Mouse (Mus musculus): Measurements from ENCODE around the gene Zmiz1. TPM values are rescaled to one million over a fixed set of nuclear protein-coding genes. Genes with fewer than 3 reads are reported as not detected.

Gene Zmiz1
- polyA plus RNA-seq, 1 experiment, result 22.5 TPM

DNA sequence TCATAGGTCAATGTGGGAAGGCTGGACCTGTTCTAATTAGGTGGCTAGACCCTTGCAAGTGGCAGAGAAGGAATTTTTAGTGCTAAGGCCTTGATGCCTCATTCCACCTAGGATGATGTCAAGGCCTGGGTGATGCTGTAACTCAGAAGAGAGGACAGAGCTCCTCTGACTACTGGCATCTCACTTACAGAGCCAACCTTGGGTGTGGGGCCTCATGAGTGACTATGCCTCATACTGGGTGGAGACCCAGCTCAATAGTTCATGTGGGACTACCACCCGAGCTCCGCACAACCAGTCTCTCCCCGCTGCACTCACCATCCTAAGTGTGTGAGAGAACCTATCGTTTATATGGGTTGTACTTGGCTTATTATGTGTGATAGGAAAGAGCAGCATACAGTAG lies 84.9 kb downstream of the Zmiz1 start:
- no peak for TF ChIP-seq CTCF (IDR thresholded peaks at IDR 0.05; ENCODE audit: low read depth, low read length)
- no peak for TF ChIP-seq EP300 (IDR thresholded peaks at IDR 0.05; ENCODE audit: insufficient read depth, low read depth, low read length)
- no peak for TF ChIP-seq POLR2A (IDR thresholded peaks at IDR 0.05; ENCODE audit: insufficient read depth, low read length)
- Histone ChIP-seq H3K4me3 (ENCODE audit: low read depth, low read length) (no peak overlapping the region), H3K9ac (ENCODE audit: low read depth, poor library complexity, severe bottlenecking) (no peak overlapping the region), H3K4me1 (ENCODE audit: control insufficient read depth, insufficient read depth, low read length) (no peaks in the 10 kb centered on the region), H3K36me3 (ENCODE audit: control insufficient read depth, insufficient read depth, low read length, poor library complexity, severe bottlenecking) (no peaks in the 10 kb centered on the region), H3K27ac (ENCODE audit: insufficient read depth, low read length) (no peak overlapping the region), H3K27me3 (ENCODE audit: control insufficient read depth, insufficient read depth, low read length, poor library complexity, severe bottlenecking) (no peaks in the 10 kb centered on the region), H3K9me3 (replicated peaks; ENCODE audit: control insufficient read depth, insufficient read depth, low read length, poor library complexity, severe bottlenecking) (no peaks in the 10 kb centered on the region)

DNA sequence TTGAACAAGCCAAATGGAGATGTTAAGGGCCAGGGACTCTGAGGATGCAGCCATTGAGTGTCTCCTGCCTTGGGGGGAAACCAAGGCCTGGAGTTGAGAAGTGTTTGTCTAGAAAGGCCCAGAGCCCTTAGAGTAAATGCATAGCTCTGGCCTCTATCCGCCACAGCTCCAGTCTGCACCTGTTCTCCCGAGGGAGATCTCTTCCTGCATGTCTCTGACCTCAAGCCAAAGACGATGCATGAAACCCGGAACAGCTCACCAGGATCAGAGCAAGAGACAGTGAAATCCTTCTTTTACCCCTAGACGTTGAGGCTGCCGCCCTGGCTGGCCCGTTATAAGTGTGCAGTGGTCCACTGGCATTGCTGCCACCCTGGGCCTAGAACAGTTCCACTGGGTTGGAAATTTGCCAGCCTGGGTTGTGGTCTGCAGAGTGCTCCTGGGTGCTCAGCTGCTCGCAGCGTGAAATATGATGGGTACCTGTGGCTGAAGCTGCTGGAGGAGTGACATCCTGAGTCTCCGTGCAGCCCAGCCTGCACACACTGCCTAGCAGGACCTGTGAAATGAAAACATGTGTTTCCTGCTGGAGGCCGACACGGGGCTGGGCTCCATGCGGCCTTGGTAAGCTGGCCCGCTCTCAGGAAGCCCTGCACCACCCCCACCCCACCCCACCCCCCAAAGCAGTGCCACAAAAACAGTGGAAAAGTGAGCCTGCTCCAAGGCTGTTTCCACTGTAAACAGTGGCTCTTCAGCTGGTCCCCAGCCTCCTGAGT lies 88.1 kb downstream of the Zmiz1 start:
- no peaks in the 10 kb centered on the region for H3K9me3 ChIP-seq (replicated peaks; ENCODE audit: control insufficient read depth, insufficient read depth, low read length, poor library complexity, severe bottlenecking)
- H3K36me3 ChIP-seq (ENCODE audit: control insufficient read depth, insufficient read depth, low read length, poor library complexity, severe bottlenecking), result no peaks in the 10 kb centered on the region
- no peaks in the 10 kb centered on the region for H3K27me3 ChIP-seq (ENCODE audit: control insufficient read depth, insufficient read depth, low read length, poor library complexity, severe bottlenecking)
- no peak overlapping the region for H3K27ac ChIP-seq (ENCODE audit: insufficient read depth, low read length)
- H3K9ac ChIP-seq (ENCODE audit: low read depth, poor library complexity, severe bottlenecking), result no peak overlapping the region
- no peak for TF ChIP-seq EP300 (IDR thresholded peaks at IDR 0.05; ENCODE audit: insufficient read depth, low read depth, low read length)
- TF ChIP-seq CTCF (IDR thresholded peaks at IDR 0.05; ENCODE audit: low read depth, low read length), result no peak
- no peak for TF ChIP-seq POLR2A (IDR thresholded peaks at IDR 0.05; ENCODE audit: insufficient read depth, low read length)
- no peak overlapping the region for H3K4me3 ChIP-seq (ENCODE audit: low read depth, low read length)
- H3K4me1 ChIP-seq (ENCODE audit: control insufficient read depth, insufficient read depth, low read length), result no peaks in the 10 kb centered on the region

DNA sequence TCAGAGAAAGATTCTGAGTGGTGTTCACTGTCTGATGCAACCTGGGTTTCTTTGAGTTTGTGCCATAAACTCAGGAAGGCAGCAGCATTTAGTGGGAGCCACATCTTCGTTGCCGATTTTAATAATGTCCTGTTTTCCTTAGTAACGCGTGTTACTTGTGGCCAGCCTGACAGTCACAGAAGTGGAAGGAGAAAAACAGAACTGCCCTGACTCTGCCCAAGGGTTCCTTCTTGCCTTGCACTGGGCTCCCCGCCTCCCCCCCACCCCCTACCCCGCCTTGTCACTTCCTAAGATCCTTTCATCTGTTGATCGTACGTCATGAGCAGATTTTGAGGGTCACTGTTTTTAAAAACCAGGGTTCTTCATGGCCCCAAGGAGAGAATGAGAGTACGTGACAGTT lies 88.9 kb downstream of the Zmiz1 start:
- no peaks in the 10 kb centered on the region for H3K36me3 ChIP-seq (ENCODE audit: control insufficient read depth, insufficient read depth, low read length, poor library complexity, severe bottlenecking)
- no peak overlapping the region for H3K9ac ChIP-seq (ENCODE audit: low read depth, poor library complexity, severe bottlenecking)
- no peaks in the 10 kb centered on the region for H3K9me3 ChIP-seq (replicated peaks; ENCODE audit: control insufficient read depth, insufficient read depth, low read length, poor library complexity, severe bottlenecking)
- no peaks in the 10 kb centered on the region for H3K27me3 ChIP-seq (ENCODE audit: control insufficient read depth, insufficient read depth, low read length, poor library complexity, severe bottlenecking)
- no peak for TF ChIP-seq EP300 (IDR thresholded peaks at IDR 0.05; ENCODE audit: insufficient read depth, low read depth, low read length)
- no peak for TF ChIP-seq POLR2A (IDR thresholded peaks at IDR 0.05; ENCODE audit: insufficient read depth, low read length)
- no peak for TF ChIP-seq CTCF (IDR thresholded peaks at IDR 0.05; ENCODE audit: low read depth, low read length)
- H3K4me3 ChIP-seq (ENCODE audit: low read depth, low read length), result no peak overlapping the region
- H3K4me1 ChIP-seq (ENCODE audit: control insufficient read depth, insufficient read depth, low read length), result no peaks in the 10 kb centered on the region
- no peak overlapping the region for H3K27ac ChIP-seq (ENCODE audit: insufficient read depth, low read length)

DNA sequence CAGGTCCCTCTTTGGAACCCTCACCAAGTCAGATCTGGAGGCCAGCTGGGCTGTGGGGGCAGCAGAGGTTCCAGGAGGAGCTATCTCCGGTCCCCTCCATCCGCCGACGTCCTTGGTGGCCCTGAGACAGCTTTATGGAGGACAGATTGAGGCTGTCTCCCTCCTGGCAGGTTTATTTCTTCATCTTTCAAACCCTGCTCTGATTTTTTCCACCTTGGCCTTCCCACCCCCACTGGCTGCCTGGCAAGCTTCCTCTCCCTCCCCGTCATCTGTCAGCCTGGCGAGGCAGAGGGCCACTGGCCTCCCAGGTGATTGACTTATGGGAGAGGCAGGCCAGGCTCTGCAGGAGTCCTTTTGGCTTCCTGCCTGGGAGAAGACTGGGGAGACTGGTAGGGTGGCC lies 89.7 kb downstream of the Zmiz1 start:
- Histone ChIP-seq H3K4me1 (ENCODE audit: control insufficient read depth, insufficient read depth, low read length) (no peaks in the 10 kb centered on the region), H3K4me3 (ENCODE audit: low read depth, low read length) (no peak overlapping the region), H3K36me3 (ENCODE audit: control insufficient read depth, insufficient read depth, low read length, poor library complexity, severe bottlenecking) (no peaks in the 10 kb centered on the region), H3K9ac (ENCODE audit: low read depth, poor library complexity, severe bottlenecking) (no peak overlapping the region), H3K27ac (ENCODE audit: insufficient read depth, low read length) (no peak overlapping the region), H3K27me3 (ENCODE audit: control insufficient read depth, insufficient read depth, low read length, poor library complexity, severe bottlenecking) (no peaks in the 10 kb centered on the region), H3K9me3 (replicated peaks; ENCODE audit: control insufficient read depth, insufficient read depth, low read length, poor library complexity, severe bottlenecking) (no peaks in the 10 kb centered on the region)
- TF ChIP-seq CTCF (IDR thresholded peaks at IDR 0.05; ENCODE audit: low read depth, low read length) (no peak), EP300 (IDR thresholded peaks at IDR 0.05; ENCODE audit: insufficient read depth, low read depth, low read length) (no peak), POLR2A (IDR thresholded peaks at IDR 0.05; ENCODE audit: insufficient read depth, low read length) (no peak)

DNA sequence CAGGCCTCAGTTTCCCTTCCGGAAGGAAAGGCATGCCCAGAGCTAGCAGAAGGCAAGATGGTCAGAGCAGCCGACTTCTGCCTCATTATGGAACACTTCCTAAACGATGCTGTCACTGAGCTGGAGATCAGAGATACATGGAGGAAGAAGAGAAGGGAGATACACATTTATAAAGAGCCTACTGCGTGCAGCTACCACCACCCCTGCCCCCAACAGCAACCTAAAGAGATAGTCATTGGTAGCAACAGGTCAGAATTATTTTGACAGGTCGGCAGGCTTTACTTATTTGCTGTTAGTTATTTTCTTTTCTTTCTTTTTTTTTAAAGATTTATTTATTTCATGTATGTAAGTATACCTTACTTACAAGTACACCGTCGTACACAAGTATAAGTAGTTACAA lies 90.1 kb downstream of the Zmiz1 start:
- Histone ChIP-seq H3K4me1 (ENCODE audit: control insufficient read depth, insufficient read depth, low read length) (no peaks in the 10 kb centered on the region), H3K4me3 (ENCODE audit: low read depth, low read length) (no peak overlapping the region), H3K9me3 (replicated peaks; ENCODE audit: control insufficient read depth, insufficient read depth, low read length, poor library complexity, severe bottlenecking) (no peaks in the 10 kb centered on the region), H3K9ac (ENCODE audit: low read depth, poor library complexity, severe bottlenecking) (no peak overlapping the region), H3K27me3 (ENCODE audit: control insufficient read depth, insufficient read depth, low read length, poor library complexity, severe bottlenecking) (no peaks in the 10 kb centered on the region), H3K27ac (ENCODE audit: insufficient read depth, low read length) (no peak overlapping the region), H3K36me3 (ENCODE audit: control insufficient read depth, insufficient read depth, low read length, poor library complexity, severe bottlenecking) (no peaks in the 10 kb centered on the region)
- TF ChIP-seq POLR2A (IDR thresholded peaks at IDR 0.05; ENCODE audit: insufficient read depth, low read length), result no peak
- no peak for TF ChIP-seq CTCF (IDR thresholded peaks at IDR 0.05; ENCODE audit: low read depth, low read length)
- TF ChIP-seq EP300 (IDR thresholded peaks at IDR 0.05; ENCODE audit: insufficient read depth, low read depth, low read length), result no peak
